Mouse (Mus musculus): Measurements from ENCODE around the gene Srl. TPM values are rescaled to one million over a fixed set of nuclear protein-coding genes. Genes with fewer than 3 reads are reported as not detected.
A peak's percentile ranks its signal among the peaks of the same experiment; 100 is the strongest.

Srl gene
- polyA plus RNA-seq, 1 experiment from 2014 or later, result 35.7 TPM

DNA sequence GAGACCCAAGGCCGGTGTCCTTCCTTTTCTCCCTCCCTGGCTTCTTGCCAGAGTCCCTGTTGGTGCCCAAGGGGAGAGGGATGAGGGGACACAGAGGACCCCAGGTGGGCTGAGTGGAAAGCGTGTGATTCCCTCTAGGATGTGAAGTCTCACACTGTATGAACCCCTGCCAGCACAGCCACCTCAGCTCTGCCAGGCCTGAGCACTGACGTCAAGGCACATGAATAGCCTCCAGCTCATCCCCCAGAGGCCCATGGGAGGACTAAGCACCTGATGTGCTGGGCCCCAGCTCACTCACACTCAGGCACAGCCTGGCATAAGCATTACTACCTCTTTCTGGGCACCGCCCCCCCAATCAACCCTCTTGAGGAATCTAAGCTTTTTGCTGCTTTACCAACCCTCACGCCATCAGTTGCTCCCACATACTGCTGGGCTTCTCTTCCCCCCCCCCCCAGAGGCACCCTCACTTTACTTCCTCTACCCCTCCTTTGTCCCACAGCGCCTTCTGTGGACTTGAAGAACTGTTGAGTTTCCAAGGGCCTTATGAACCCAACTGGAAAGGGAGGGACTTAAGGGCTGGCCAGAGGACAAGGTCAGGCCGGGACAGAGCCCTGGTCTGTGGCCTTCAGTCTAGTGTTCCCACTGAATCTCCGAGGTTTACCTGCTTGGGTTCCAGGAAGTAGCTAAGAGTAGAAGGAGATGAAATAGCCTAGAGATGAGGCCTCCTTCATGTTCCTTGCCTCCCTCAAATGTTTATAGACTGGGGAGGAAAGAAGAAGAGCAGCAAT is 40.8 kb downstream of the Srl start:
- no peak overlapping the region for H3K27ac ChIP-seq (ENCODE audit: low read depth, low read length)
- H3K9me3 ChIP-seq (ENCODE audit: control insufficient read depth, low read length), result no peaks in the 10 kb centered on the region
- no peak overlapping the region for H3K4me2 ChIP-seq (ENCODE audit: low read depth)
- H3K9ac ChIP-seq (ENCODE audit: low read length), result no peak overlapping the region
- no peaks in the 10 kb centered on the region for H3K36me3 ChIP-seq (ENCODE audit: control insufficient read depth, insufficient read depth, low read length)
- no peak overlapping the region for H3K4me3 ChIP-seq (ENCODE audit: low read depth, low read length)
- no peak for ATAC-seq (ENCODE audit: insufficient read depth, low FRiP score, low TSS enrichment)
- no peak for DNase-seq (ENCODE audit: low spot score)
- 81% methylated on average over 8 of the region's 8 CpGs for WGBS
- no peaks in the 10 kb centered on the region for H3K4me1 ChIP-seq (ENCODE audit: control insufficient read depth, insufficient read depth, low read length)
- H3K27me3 ChIP-seq (ENCODE audit: control insufficient read depth, insufficient read depth, low read length), result no peaks in the 10 kb centered on the region

DNA sequence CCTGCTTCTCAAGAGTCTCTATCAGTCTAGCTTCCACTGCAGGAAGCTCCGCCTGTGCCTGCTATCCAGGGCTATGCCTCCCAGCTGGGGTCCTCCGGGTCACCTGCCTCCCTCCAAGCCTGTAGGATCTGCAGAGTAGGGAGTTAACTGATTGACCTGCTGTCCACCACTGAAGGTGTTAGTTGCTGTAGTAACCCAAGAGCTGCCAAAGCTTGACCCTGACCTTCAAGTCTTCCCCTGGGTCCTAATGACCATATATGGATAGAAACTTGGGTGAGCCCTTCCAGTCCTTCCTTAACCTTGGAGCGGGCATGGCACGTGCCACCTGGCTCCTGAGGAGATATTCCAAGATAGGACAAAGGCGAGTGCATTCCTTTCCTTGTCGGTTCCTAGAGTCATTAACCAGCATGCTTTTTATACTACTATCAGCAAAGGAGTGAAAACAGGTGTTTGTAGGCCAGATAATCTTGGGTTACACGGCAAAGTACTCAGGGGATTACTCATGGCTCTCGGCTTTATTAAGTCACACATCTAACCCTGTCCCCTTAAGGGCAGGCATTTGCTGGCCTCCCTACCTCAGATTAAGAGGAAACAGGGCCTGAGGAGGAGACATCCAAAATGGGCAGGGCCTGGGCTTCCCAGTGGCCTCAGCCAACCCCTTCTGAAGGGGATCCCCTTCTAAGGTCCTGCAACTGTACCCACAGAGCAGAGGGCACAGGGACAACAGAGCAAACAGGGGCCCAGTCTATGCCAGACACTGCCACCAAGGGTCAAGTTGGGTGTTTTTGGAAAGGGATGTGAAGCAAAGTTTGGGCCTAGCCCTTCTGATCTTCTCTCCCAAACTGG is 43.6 kb downstream of the Srl start:
- ATAC-seq (ENCODE audit: insufficient read depth, low FRiP score, low TSS enrichment), result no peak
- H3K4me2 ChIP-seq (ENCODE audit: low read depth), result no peak overlapping the region

DNA sequence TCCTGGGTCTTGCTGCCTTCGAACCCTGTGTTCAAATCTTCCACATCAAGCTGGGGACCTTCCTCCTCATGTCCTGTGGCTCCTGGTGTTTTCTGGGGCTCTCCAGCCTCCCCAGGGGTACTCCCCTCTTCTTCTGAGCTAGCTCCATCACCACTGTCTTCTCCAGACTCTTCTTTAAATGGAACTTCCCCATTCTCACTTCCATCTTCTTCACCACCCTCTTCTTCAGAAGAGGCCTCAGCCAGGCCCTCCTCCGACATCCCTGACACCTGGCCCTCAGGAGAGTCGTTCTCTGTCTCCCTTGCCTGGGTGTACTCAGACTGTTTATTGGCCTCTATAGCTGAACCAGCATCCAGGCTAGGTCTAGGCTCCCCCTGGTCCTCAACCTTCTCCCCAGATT is 45.1 kb downstream of the Srl start:
- Histone ChIP-seq H3K9ac (ENCODE audit: low read length) (no peak overlapping the region), H3K27ac (ENCODE audit: low read depth, low read length) (no peak overlapping the region), H3K36me3 (ENCODE audit: control insufficient read depth, insufficient read depth, low read length) (no peaks in the 10 kb centered on the region), H3K4me2 (ENCODE audit: low read depth) (no peak overlapping the region), H3K4me1 (ENCODE audit: control insufficient read depth, insufficient read depth, low read length) (no peaks in the 10 kb centered on the region), H3K4me3 (ENCODE audit: low read depth, low read length) (no peak overlapping the region), H3K27me3 (ENCODE audit: control insufficient read depth, insufficient read depth, low read length) (no peaks in the 10 kb centered on the region), H3K9me3 (ENCODE audit: control insufficient read depth, low read length) (no peaks in the 10 kb centered on the region)
- DNase-seq (ENCODE audit: low spot score) (no peak), ATAC-seq (ENCODE audit: insufficient read depth, low FRiP score, low TSS enrichment) (no peak)
- WGBS, result 75% methylated on average over 3 of the region's 3 CpGs

More for the DNA sequence above, 43.6 kb downstream of the Srl start:
- DNase-seq (ENCODE audit: low spot score), result no peak
- no peak overlapping the region for H3K4me3 ChIP-seq (ENCODE audit: low read depth, low read length)
- no peaks in the 10 kb centered on the region for H3K4me1 ChIP-seq (ENCODE audit: control insufficient read depth, insufficient read depth, low read length)
- no peak overlapping the region for H3K27ac ChIP-seq (ENCODE audit: low read depth, low read length)
- 72% methylated on average over 8 of the region's 8 CpGs for WGBS
- no peaks in the 10 kb centered on the region for H3K9me3 ChIP-seq (ENCODE audit: control insufficient read depth, low read length)
- no peaks in the 10 kb centered on the region for H3K27me3 ChIP-seq (ENCODE audit: control insufficient read depth, insufficient read depth, low read length)
- no peaks in the 10 kb centered on the region for H3K36me3 ChIP-seq (ENCODE audit: control insufficient read depth, insufficient read depth, low read length)
- H3K9ac ChIP-seq (ENCODE audit: low read length), result no peak overlapping the region

- no peaks in the 10 kb centered on the region for H3K36me3 ChIP-seq (ENCODE audit: control insufficient read depth, insufficient read depth, low read length)
- H3K9me3 ChIP-seq (ENCODE audit: control insufficient read depth, low read length), result no peaks in the 10 kb centered on the region
- H3K9ac ChIP-seq (ENCODE audit: low read length), result no peak overlapping the region
- DNase-seq (ENCODE audit: low spot score), result no peak
- no peaks in the 10 kb centered on the region for H3K27me3 ChIP-seq (ENCODE audit: control insufficient read depth, insufficient read depth, low read length)
- no peak overlapping the region for H3K27ac ChIP-seq (ENCODE audit: low read depth, low read length)
- no peaks in the 10 kb centered on the region for H3K4me1 ChIP-seq (ENCODE audit: control insufficient read depth, insufficient read depth, low read length)
- no peak overlapping the region for H3K4me3 ChIP-seq (ENCODE audit: low read depth, low read length)
- H3K4me2 ChIP-seq (ENCODE audit: low read depth), result no peak overlapping the region
- 87% methylated on average over 5 of the region's 5 CpGs for WGBS
- ATAC-seq (ENCODE audit: insufficient read depth, low FRiP score, low TSS enrichment), result no peak
Observed at GRCm38 (mm10) chr16:4495861-4496260, 45.8 kb downstream of the Srl start.

GRCm38 (mm10) chr16:4492777-4493563 is 48.6 kb downstream of the Srl start:
- Histone ChIP-seq H3K36me3 (ENCODE audit: control insufficient read depth, insufficient read depth, low read length) (no peaks in the 10 kb centered on the region), H3K9ac (ENCODE audit: low read length) (no peak overlapping the region), H3K27ac (ENCODE audit: low read depth, low read length) (no peak overlapping the region), H3K4me2 (ENCODE audit: low read depth) (no peak overlapping the region), H3K4me1 (ENCODE audit: control insufficient read depth, insufficient read depth, low read length) (no peaks in the 10 kb centered on the region), H3K9me3 (ENCODE audit: control insufficient read depth, low read length) (no peaks in the 10 kb centered on the region), H3K4me3 (ENCODE audit: low read depth, low read length) (no peak overlapping the region), H3K27me3 (ENCODE audit: control insufficient read depth, insufficient read depth, low read length) (no peaks in the 10 kb centered on the region)
- no peak for DNase-seq (ENCODE audit: low spot score)
- ATAC-seq (ENCODE audit: insufficient read depth, low FRiP score, low TSS enrichment), result no peak
- WGBS, result 85% methylated on average over 2 of the region's 2 CpGs

DNA sequence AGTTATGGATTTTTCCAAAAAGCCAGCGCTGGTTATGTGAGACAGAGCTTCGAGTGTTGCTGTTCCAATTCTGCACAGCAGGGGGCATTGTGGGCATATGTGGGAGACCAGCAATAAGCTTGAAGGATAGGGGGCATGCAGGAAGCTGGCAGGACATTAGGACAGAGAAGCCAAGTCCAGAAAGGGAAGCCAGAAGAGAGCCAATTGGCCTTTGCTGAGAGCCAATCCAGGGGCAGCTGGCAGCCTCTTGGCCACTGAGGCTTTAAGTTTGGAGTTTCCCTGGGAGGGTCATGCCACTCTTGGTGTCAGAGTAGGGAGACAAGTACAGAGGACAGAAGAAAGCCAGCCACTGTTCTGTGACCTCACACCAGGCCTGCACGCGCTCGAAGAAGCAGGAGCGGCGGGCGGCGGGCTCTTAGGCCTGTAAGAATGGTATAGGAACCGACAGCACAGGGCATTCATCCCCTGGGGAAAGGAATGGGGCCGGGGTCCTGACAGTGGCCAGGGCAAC is 52.4 kb downstream of the Srl start:
- DNase-seq (ENCODE audit: low spot score), result peak; percentile 85
- 76% methylated on average over 11 of the region's 11 CpGs for WGBS

GRCm38 (mm10) chr16:4480616-4481265 is 60.9 kb downstream of the Srl start:
- H3K27me3 ChIP-seq (ENCODE audit: control insufficient read depth, insufficient read depth, low read length), result no peaks in the 10 kb centered on the region
- H3K9me3 ChIP-seq (ENCODE audit: control insufficient read depth, low read length), result no peaks in the 10 kb centered on the region
- H3K4me2 ChIP-seq (ENCODE audit: low read depth), result no peak overlapping the region
- 75% methylated on average over 5 of the region's 5 CpGs for WGBS
- no peak overlapping the region for H3K27ac ChIP-seq (ENCODE audit: low read depth, low read length)
- H3K4me3 ChIP-seq (ENCODE audit: low read depth, low read length), result no peak overlapping the region
- H3K9ac ChIP-seq (ENCODE audit: low read length), result no peak overlapping the region
- ATAC-seq (ENCODE audit: insufficient read depth, low FRiP score, low TSS enrichment), result no peak
- no peaks in the 10 kb centered on the region for H3K36me3 ChIP-seq (ENCODE audit: control insufficient read depth, insufficient read depth, low read length)
- H3K4me1 ChIP-seq (ENCODE audit: control insufficient read depth, insufficient read depth, low read length), result no peaks in the 10 kb centered on the region
- no peak for DNase-seq (ENCODE audit: low spot score)

More for the DNA sequence above, 52.4 kb downstream of the Srl start:
- H3K36me3 ChIP-seq (ENCODE audit: control insufficient read depth, insufficient read depth, low read length), result no peaks in the 10 kb centered on the region
- H3K4me2 ChIP-seq (ENCODE audit: low read depth), result no peak overlapping the region
- no peak for ATAC-seq (ENCODE audit: insufficient read depth, low FRiP score, low TSS enrichment)
- H3K9ac ChIP-seq (ENCODE audit: low read length), result no peak overlapping the region
- H3K27me3 ChIP-seq (ENCODE audit: control insufficient read depth, insufficient read depth, low read length), result no peaks in the 10 kb centered on the region
- H3K27ac ChIP-seq (ENCODE audit: low read depth, low read length), result no peak overlapping the region
- H3K4me1 ChIP-seq (ENCODE audit: control insufficient read depth, insufficient read depth, low read length), result no peaks in the 10 kb centered on the region
- H3K9me3 ChIP-seq (ENCODE audit: control insufficient read depth, low read length), result no peaks in the 10 kb centered on the region
- no peak overlapping the region for H3K4me3 ChIP-seq (ENCODE audit: low read depth, low read length)

GRCm38 (mm10) chr16:4477591-4478215 is 63.9 kb downstream of the Srl start:
- Histone ChIP-seq H3K4me2 (ENCODE audit: low read depth) (no peak overlapping the region), H3K27ac (ENCODE audit: low read depth, low read length) (no peak overlapping the region), H3K4me3 (ENCODE audit: low read depth, low read length) (no peak overlapping the region), H3K36me3 (ENCODE audit: control insufficient read depth, insufficient read depth, low read length) (no peaks in the 10 kb centered on the region), H3K4me1 (ENCODE audit: control insufficient read depth, insufficient read depth, low read length) (no peaks in the 10 kb centered on the region), H3K27me3 (ENCODE audit: control insufficient read depth, insufficient read depth, low read length) (no peaks in the 10 kb centered on the region), H3K9me3 (ENCODE audit: control insufficient read depth, low read length) (no peaks in the 10 kb centered on the region), H3K9ac (ENCODE audit: low read length) (no peak overlapping the region)
- ATAC-seq (ENCODE audit: insufficient read depth, low FRiP score, low TSS enrichment) (no peak), DNase-seq (ENCODE audit: low spot score) (no peak)
- 87% methylated on average over 10 of the region's 10 CpGs for WGBS

Data from neural tube, embryonic 11.5 days (tissue).